Mouse (Mus musculus) hindbrain, embryonic 10.5 days (tissue): Measurements from ENCODE around the gene N4bp2l1. TPM values are rescaled to one million over a fixed set of nuclear protein-coding genes. Genes with fewer than 3 reads are reported as not detected.

Experiments used
- DNase-seq: peaks from one replicate; pipeline ENCODE4 v3.0.0-alpha.2; 2017; ENCODE audit warnings: low spot score
- H3K27ac ChIP-seq: fragments of 300-500 bp; sonication (generic); 2 replicates; pipeline ENCODE4 v1.5.1; 2016; ENCODE audit warnings: mild to moderate bottlenecking, moderate library complexity
- H3K27me3 ChIP-seq: fragments of 300-500 bp; sonication (generic); 2 replicates; pipeline ENCODE4 v1.6.1; 2016; ENCODE audit warnings: mild to moderate bottlenecking; ENCODE audit not compliant: poor library complexity, insufficient read depth, severe bottlenecking
- H3K36me3 ChIP-seq: fragments of 300-500 bp; sonication (generic); 2 replicates; pipeline ENCODE4 v1.6.1; 2016; ENCODE audit warnings: mild to moderate bottlenecking, moderate library complexity
- H3K4me1 ChIP-seq: fragments of 300-500 bp; sonication (generic); replicated peaks from 2 replicates; pipeline ENCODE4 v1.6.1; 2016; ENCODE audit warnings: mild to moderate bottlenecking
- H3K4me3 ChIP-seq: fragments of 300-500 bp; sonication (generic); 2 replicates; pipeline ENCODE4 v1.5.1; 2016; ENCODE audit warnings: mild to moderate bottlenecking, moderate library complexity
- H3K9me3 ChIP-seq: fragments of 300-500 bp; sonication (generic); 2 replicates; pipeline ENCODE4 v1.6.1; 2016; ENCODE audit warnings: mild to moderate bottlenecking, moderate library complexity
- WGBS: fragments of 180-500 bp; shearing (Covaris S2); methylation state at CpG from one replicate; pipeline ENCODE4 v1.1.7; 2016; 5-methylcytosine and 5-hydroxymethylcytosine counted together
- polyA plus RNA-seq: library from polyadenylated mRNA; unstranded; fragments of >200 nt; fragmentation: Nextera tagmentation; extraction: Ambion mirVana; gene quantifications from 2 replicates; pipeline ENCODE4 v1.2.1, GENCODE M21; 2016

N4bp2l1 gene
- polyA plus RNA-seq, 1 experiment from 2014 or later, result 2.6 TPM

- WGBS, result 95% methylated on average over 3 of the region's 3 CpGs
- Histone ChIP-seq H3K4me3 (no peak overlapping the region), H3K9me3 (no peaks in the 10 kb centered on the region), H3K36me3 (peaks cover 37% of the 10 kb centered on the region), H3K4me1 (no peaks in the 10 kb centered on the region), H3K27me3 (no peaks in the 10 kb centered on the region), H3K27ac (no peak overlapping the region)
- no peak for DNase-seq
Measured at GRCm38 (mm10) chr5:150574403-150574802, 22.6 kb downstream of the N4bp2l1 start.

GRCm38 (mm10) chr5:150570496-150571219 lies 26.3 kb downstream of the N4bp2l1 start:
- Histone ChIP-seq H3K27me3 (no peaks in the 10 kb centered on the region), H3K27ac (no peak overlapping the region), H3K4me1 (0 out of 2 replicates have a peak, but pooled peaks cover 2% of the 10 kb centered on the region), H3K4me3 (no peak overlapping the region), H3K36me3 (peaks cover 73% of the 10 kb centered on the region), H3K9me3 (no peaks in the 10 kb centered on the region)
- 93% methylated on average over 11 of the region's 11 CpGs for WGBS
- DNase-seq, result no peak

DNA sequence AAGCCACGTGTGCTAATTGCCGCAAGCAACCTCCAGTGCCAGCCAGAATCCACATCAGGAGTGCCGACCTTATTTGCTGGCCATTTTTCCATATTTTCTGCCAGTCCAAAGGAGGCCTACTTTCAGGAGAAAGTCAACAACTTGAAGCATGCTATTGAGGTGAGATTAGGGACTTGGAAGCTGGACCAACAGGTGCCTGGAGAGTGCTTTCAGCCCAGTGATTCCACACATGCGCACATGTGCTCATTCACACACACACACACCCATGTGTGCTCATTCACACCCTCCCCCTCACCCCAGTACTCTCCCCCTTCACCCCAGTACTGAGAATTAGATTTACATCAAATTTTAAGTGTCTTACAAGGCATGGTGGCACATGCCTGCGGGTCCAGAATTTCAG lies 30.0 kb downstream of the N4bp2l1 start:
- WGBS, result 93% methylated on average over 5 of the region's 5 CpGs
- no peak overlapping the region for H3K4me3 ChIP-seq
- peaks cover 95% of the 10 kb centered on the region for H3K36me3 ChIP-seq
- no peaks in the 10 kb centered on the region for H3K9me3 ChIP-seq
- no peak overlapping the region for H3K27ac ChIP-seq
- H3K4me1 ChIP-seq, result 0 out of 2 replicates have a peak, but pooled peaks cover 2% of the 10 kb centered on the region
- no peaks in the 10 kb centered on the region for H3K27me3 ChIP-seq
- DNase-seq, result no peak

- 0 out of 2 replicates have a peak, but pooled peaks cover 2% of the 10 kb centered on the region for H3K4me1 ChIP-seq
- no peak overlapping the region for H3K27ac ChIP-seq
- no peak overlapping the region for H3K4me3 ChIP-seq
- H3K27me3 ChIP-seq, result no peaks in the 10 kb centered on the region
- 65% methylated on average over 3 of the region's 3 CpGs for WGBS
- H3K9me3 ChIP-seq, result no peaks in the 10 kb centered on the region
- H3K36me3 ChIP-seq, result peaks cover 95% of the 10 kb centered on the region
- no peak for DNase-seq
Measured at GRCm38 (mm10) chr5:150566226-150566625, 30.8 kb downstream of the N4bp2l1 start.

GRCm38 (mm10) chr5:150564426-150564825 lies 32.6 kb downstream of the N4bp2l1 start:
- H3K27ac ChIP-seq, result no peak overlapping the region
- DNase-seq, result no peak
- H3K4me3 ChIP-seq, result no peak overlapping the region
- 0 out of 2 replicates have a peak, but pooled peaks cover 2% of the 10 kb centered on the region for H3K4me1 ChIP-seq
- WGBS, result 92% methylated on average over 6 of the region's 6 CpGs
- H3K27me3 ChIP-seq, result no peaks in the 10 kb centered on the region
- peaks cover 94% of the 10 kb centered on the region for H3K36me3 ChIP-seq
- H3K9me3 ChIP-seq, result no peaks in the 10 kb centered on the region

DNA sequence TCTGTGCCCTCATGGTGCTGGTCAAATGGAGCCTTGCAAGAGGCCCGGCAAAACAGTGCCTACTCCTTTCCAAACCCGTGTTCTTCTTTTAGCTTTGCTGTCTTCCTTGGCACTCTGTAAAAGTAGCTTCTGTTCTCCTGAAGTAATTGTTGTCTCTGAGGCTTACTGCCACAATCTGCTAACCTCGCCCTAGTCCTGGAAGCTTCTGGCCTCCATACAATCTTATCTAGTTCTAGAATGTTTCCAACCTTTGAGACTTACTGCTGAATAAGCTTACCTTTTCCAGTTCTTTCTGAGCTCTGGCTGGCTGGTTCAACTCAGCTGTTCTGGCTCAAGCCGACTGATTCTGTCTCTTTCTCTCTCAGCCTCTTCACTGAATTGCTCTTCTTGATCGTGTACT lies 35.2 kb downstream of the N4bp2l1 start:
- DNase-seq, result no peak
- H3K9me3 ChIP-seq, result no peaks in the 10 kb centered on the region
- peaks cover 95% of the 10 kb centered on the region for H3K36me3 ChIP-seq
- no peaks in the 10 kb centered on the region for H3K27me3 ChIP-seq
- WGBS, result 90% methylated on average over 5 of the region's 5 CpGs
- 0 out of 2 replicates have a peak, but pooled peaks cover 2% of the 10 kb centered on the region for H3K4me1 ChIP-seq
- no peak overlapping the region for H3K4me3 ChIP-seq
- no peak overlapping the region for H3K27ac ChIP-seq

DNA sequence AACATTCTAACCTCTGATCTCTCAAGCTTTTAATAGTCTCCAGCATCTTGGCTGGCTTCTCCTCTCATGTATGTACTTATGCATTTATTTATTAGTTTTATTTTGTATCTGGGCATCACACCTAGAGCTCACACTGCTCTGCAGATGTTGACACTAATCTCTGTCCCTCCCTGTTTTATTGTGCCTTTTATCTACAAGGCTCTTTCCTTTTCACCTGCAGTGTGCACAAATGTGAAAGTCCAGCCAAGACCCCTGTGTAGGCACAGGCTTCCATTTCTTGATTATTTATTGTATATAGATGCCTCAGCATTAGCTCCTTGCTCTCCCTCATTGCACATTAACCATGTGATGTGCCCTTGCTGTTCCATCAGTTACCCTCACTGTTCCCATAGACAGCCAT lies 35.6 kb downstream of the N4bp2l1 start:
- Histone ChIP-seq H3K4me1 (0 out of 2 replicates have a peak, but pooled peaks cover 2% of the 10 kb centered on the region), H3K36me3 (peaks cover 92% of the 10 kb centered on the region), H3K27ac (no peak overlapping the region), H3K4me3 (no peak overlapping the region), H3K27me3 (no peaks in the 10 kb centered on the region), H3K9me3 (no peaks in the 10 kb centered on the region)
- DNase-seq, result no peak

GRCm38 (mm10) chr5:150560851-150561250 lies 36.1 kb downstream of the N4bp2l1 start:
- Histone ChIP-seq H3K27me3 (no peaks in the 10 kb centered on the region), H3K4me1 (no peaks in the 10 kb centered on the region), H3K36me3 (peaks cover 87% of the 10 kb centered on the region), H3K9me3 (no peaks in the 10 kb centered on the region), H3K4me3 (no peak overlapping the region), H3K27ac (no peak overlapping the region)
- 95% methylated on average over 5 of the region's 5 CpGs for WGBS
- no peak for DNase-seq

DNA sequence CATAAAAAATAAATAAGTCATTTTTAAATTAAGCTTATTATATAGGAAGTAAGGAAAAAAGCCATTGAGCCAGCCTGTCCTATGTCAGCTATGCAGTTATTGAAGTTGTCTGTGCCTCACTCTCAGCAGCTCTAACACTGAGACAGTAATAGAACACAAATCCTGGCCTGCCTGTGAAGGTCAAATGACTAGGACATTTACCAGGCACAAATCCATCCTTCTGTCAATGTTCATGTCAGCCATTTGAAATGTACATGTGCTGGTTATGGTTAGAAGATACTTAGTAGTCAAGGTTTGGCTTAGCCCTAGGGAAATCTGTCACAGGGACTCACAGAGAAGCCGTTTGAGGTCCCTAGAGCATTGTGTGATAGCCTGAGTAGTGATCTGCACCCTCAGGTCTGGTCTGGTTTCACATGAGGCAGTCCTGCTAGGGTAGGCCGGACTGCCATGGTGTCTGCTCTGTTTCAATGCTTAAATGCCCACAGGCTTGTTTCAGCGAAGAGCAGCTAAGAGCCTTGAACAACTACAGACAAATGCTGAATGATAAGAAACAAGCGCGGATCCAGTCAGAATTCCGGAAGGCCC lies 37.4 kb downstream of the N4bp2l1 start:
- Histone ChIP-seq H3K27ac (no peak overlapping the region), H3K4me3 (no peak overlapping the region), H3K4me1 (no peaks in the 10 kb centered on the region), H3K27me3 (no peaks in the 10 kb centered on the region), H3K9me3 (no peaks in the 10 kb centered on the region), H3K36me3 (peaks cover 84% of the 10 kb centered on the region)
- 92% methylated on average over 6 of the region's 6 CpGs for WGBS
- no peak for DNase-seq

GRCm38 (mm10) chr5:150551637-150552036 lies 45.4 kb downstream of the N4bp2l1 start:
- Histone ChIP-seq H3K27me3 (no peaks in the 10 kb centered on the region), H3K4me1 (no peaks in the 10 kb centered on the region), H3K4me3 (no peak overlapping the region), H3K9me3 (no peaks in the 10 kb centered on the region), H3K36me3 (peaks cover 68% of the 10 kb centered on the region), H3K27ac (no peak overlapping the region)
- WGBS, result 89% methylated on average over 3 of the region's 3 CpGs
- DNase-seq, result no peak

DNA sequence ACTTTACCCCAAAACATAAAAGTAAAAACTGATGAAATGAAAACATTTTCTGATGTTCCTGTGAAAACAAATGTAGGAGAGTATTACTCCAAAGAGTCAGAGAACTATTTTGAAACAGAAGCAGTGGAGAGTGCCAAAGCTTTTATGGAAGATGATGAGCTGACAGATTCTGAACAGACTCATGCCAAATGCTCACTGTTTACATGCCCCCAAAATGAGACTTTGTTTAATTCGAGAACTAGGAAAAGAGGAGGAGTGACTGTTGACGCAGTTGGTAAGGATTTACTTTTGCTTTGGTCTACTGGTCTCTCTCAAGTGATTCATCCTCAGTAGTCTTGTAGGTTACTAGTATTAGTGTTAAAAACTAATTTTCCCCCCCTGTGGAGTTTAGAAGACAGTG lies 53.8 kb downstream of the N4bp2l1 start:
- no peaks in the 10 kb centered on the region for H3K4me1 ChIP-seq
- H3K27me3 ChIP-seq, result no peaks in the 10 kb centered on the region
- H3K36me3 ChIP-seq, result peaks cover 47% of the 10 kb centered on the region
- no peak for DNase-seq
- no peak overlapping the region for H3K4me3 ChIP-seq
- peaks cover 21% of the 10 kb centered on the region for H3K9me3 ChIP-seq
- H3K27ac ChIP-seq, result no peak overlapping the region
- WGBS, result 89% methylated on average over 2 of the region's 2 CpGs

DNA sequence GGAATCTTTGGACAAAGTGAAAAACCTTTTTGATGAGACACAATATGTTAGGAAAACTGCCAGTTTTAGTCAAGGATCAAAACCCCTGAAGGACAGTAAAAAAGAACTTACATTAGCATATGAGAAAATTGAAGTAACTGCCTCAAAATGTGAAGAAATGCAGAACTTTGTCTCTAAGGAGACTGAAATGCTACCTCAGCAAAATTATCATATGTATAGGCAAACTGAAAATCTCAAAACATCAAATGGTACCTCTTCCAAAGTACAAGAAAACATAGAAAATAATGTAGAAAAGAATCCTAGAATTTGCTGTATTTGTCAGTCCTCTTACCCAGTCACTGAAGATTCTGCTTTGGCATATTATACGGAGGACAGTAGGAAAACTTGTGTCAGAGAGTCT lies 55.7 kb downstream of the N4bp2l1 start:
- no peak overlapping the region for H3K4me3 ChIP-seq
- no peak overlapping the region for H3K27ac ChIP-seq
- H3K9me3 ChIP-seq, result peaks cover 27% of the 10 kb centered on the region
- 100% methylated on average over 1 of the region's 1 CpGs for WGBS
- H3K36me3 ChIP-seq, result peaks cover 63% of the 10 kb centered on the region
- no peaks in the 10 kb centered on the region for H3K27me3 ChIP-seq
- H3K4me1 ChIP-seq, result no peaks in the 10 kb centered on the region
- DNase-seq, result no peak

DNA sequence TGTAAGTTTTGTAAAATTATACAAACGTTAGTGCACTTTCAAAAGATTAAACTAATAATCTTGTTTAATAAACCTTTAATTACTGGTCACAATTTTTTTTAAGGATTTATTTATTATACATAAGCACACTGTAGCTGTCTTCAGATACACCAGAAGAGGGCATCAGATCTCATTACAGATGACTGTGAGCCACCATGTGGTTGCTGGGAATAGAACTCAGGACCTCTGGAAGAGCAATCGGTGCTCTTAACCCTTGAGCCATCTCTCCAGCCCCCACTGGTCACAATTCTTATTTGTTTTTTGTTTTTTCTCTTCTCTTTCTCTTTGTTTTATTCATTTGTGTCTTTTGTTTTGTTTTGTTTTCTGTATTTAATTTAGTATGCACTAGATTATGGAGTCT lies 71.7 kb downstream of the N4bp2l1 start:
- H3K36me3 ChIP-seq, result peaks cover 31% of the 10 kb centered on the region
- H3K27ac ChIP-seq, result no peak overlapping the region
- no peaks in the 10 kb centered on the region for H3K9me3 ChIP-seq
- no peaks in the 10 kb centered on the region for H3K27me3 ChIP-seq
- DNase-seq, result no peak
- 90% methylated on average over 2 of the region's 2 CpGs for WGBS
- H3K4me1 ChIP-seq, result peaks cover 16% of the 10 kb centered on the region; the same call in 1 of the 2 replicates
- H3K4me3 ChIP-seq, result no peak overlapping the region
